In the genomic region with DNA sequence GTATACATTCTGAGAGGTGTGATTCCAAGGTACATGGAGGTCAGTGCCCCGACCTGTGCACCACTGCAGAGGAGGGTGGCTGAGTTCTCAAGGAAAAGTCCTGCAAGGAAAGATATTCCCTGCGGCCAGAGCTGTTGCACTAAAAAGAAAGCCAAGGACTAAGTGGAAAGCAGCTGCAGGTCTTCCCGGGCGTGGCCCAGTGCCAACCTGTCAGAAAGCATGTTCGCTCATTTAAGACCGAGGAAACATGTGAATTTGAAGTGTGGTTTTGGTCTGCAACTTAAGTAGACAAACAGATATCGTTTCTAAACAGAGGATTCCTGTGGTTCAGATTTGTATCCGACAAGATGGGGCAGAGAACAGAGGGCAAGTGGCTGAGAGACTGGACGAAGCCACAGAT, we compare ENCODE assay signal across 13 mouse cellular contexts.
DNase-seq lines count a peak whose midpoint lies in the region; ATAC-seq and TF ChIP-seq lines count a peak whose summit lies in the region.
"Had no signal": no experiment of that assay in that cellular context is flagged by ENCODE, and none has a peak within 500 bp of the region (broad histone marks: within the 10 kb centered on the region; RNA-seq: fewer than 3 reads in every experiment).

No protein-coding gene starts in this region.

- no peak overlapping the region for H3K4me3 ChIP-seq in midbrain, postnatal 0 days (ENCODE audit: low read depth, low read length)
- no peak overlapping the region for H3K4me3 ChIP-seq in midbrain, embryonic 10.5 days
- H3K4me3 ChIP-seq: limb, embryonic 15.5 days had no signal

- DNase-seq in heart, postnatal 10 days = peak; percentile 49 to 53
- DNase-seq in heart, adult 9 months (ENCODE audit: low spot score in 2 of 2) = no peak
- peak; percentile 78 for DNase-seq in kidney, postnatal 10 days
- no peak for DNase-seq in kidney, adult 11 months
- peak; percentile 10 for DNase-seq in midbrain, postnatal 0 days (ENCODE audit: low spot score)
- no peak for DNase-seq in midbrain, embryonic 10.5 days (ENCODE audit: low spot score)
- DNase-seq in thymus, postnatal 10 days (ENCODE audit: low spot score in 2 of 2) = no peak
- DNase-seq: cerebellum, adult 8-10 months; heart, adult 11 months; liver, postnatal 0 days; right cerebral cortex, postnatal 14 days; thymus, postnatal 4 days had no signal

- H3K4me1 ChIP-seq in midbrain, postnatal 0 days (ENCODE audit: insufficient read depth, low read length) = no peaks in the 10 kb centered on the region
- no peaks in the 10 kb centered on the region for H3K4me1 ChIP-seq in midbrain, embryonic 10.5 days
- H3K4me1 ChIP-seq: limb, embryonic 15.5 days had no signal

- intact Hi-C loops in heart, postnatal 10 days (cut with DNase I) = no loop called here

- no peaks in the 10 kb centered on the region for H3K9me3 ChIP-seq in midbrain, postnatal 0 days (ENCODE audit: low read length)
- H3K9me3 ChIP-seq in midbrain, embryonic 10.5 days (replicated peaks) = no peaks in the 10 kb centered on the region
- H3K9me3 ChIP-seq: limb, embryonic 15.5 days had no signal

- H3K4me2 ChIP-seq in midbrain, postnatal 0 days (ENCODE audit: low read depth, low read length, poor library complexity, severe bottlenecking) = no peak overlapping the region
- H3K4me2 ChIP-seq: limb, embryonic 15.5 days had no signal

- no peak for ATAC-seq in midbrain, postnatal 0 days (ENCODE audit: low FRiP score)
- ATAC-seq: liver, postnatal 0 days had no signal

- H3K36me3 ChIP-seq in midbrain, postnatal 0 days (ENCODE audit: insufficient read depth, low read length) = no peaks in the 10 kb centered on the region
- no peaks in the 10 kb centered on the region for H3K36me3 ChIP-seq in midbrain, embryonic 10.5 days
- H3K36me3 ChIP-seq: limb, embryonic 15.5 days had no signal

- TF ChIP-seq CTCF in midbrain, postnatal 0 days (IDR thresholded peaks at IDR 0.05) = no peak

- H3K27me3 ChIP-seq in midbrain, postnatal 0 days (ENCODE audit: insufficient read depth, low read length) = no peaks in the 10 kb centered on the region
- H3K27me3 ChIP-seq in midbrain, embryonic 10.5 days (ENCODE audit: low read depth, poor library complexity, severe bottlenecking) = no peaks in the 10 kb centered on the region
- H3K27me3 ChIP-seq: limb, embryonic 15.5 days had no signal

- H3K27ac ChIP-seq in midbrain, postnatal 0 days (ENCODE audit: low read depth, low read length) = no peak overlapping the region
- H3K27ac ChIP-seq in midbrain, embryonic 10.5 days (replicated peaks) = no peak overlapping the region
- H3K27ac ChIP-seq: limb, embryonic 15.5 days had no signal

- 86% methylated on average over 9 of the region's 9 CpGs for WGBS in midbrain, postnatal 0 days
- WGBS in midbrain, embryonic 10.5 days = 92% methylated on average over 9 of the region's 9 CpGs

- H3K9ac ChIP-seq in midbrain, postnatal 0 days (replicated peaks; ENCODE audit: low read length, poor library complexity, severe bottlenecking) = no peak overlapping the region
- H3K9ac ChIP-seq: limb, embryonic 15.5 days; liver, postnatal 0 days had no signal

Comparison
In these comparisons a context has a peak if more than half of its experiments do, and no peak if none do; other contexts are left out.
1. DNase-seq: peak in heart, postnatal 10 days (2 of 2), kidney, postnatal 10 days (single experiment) and midbrain, postnatal 0 days (single experiment); none in heart, adult 9 months (0 of 2), kidney, adult 11 months (single experiment), midbrain, embryonic 10.5 days (single experiment) and thymus, postnatal 10 days (0 of 2).